Mouse (Mus musculus) limb, embryonic 13.5 days (tissue): ENCODE data around the gene Pamr1. TPM values are rescaled to one million over a fixed set of nuclear protein-coding genes. Genes with fewer than 3 reads are reported as not detected.

ENCODE experiments used
- ATAC-seq: fragments of 200-750 bp; cut with Nextera tagmentation; 2 replicates; pipeline ENCODE4 v1.8.0; 2017; ENCODE audit warnings: low read depth, moderate number of reproducible peaks, moderate TSS enrichment; ENCODE audit not compliant: low FRiP score
- H3K27ac ChIP-seq: fragments of 300-500 bp; sonication (generic); 2 replicates; pipeline ENCODE4 v1.5.1; 2015; ENCODE audit warnings: inconsistent platforms, mild to moderate bottlenecking, moderate library complexity
- H3K27me3 ChIP-seq: fragments of 300-500 bp; sonication (generic); 2 replicates; pipeline ENCODE4 v1.6.1; 2015; ENCODE audit warnings: mild to moderate bottlenecking, inconsistent platforms
- H3K36me3 ChIP-seq: fragments of 300-500 bp; sonication (generic); 2 replicates; pipeline ENCODE4 v1.6.1; 2015; ENCODE audit warnings: inconsistent platforms, mild to moderate bottlenecking, moderate library complexity
- H3K4me1 ChIP-seq: fragments of 300-500 bp; sonication (generic); 2 replicates; pipeline ENCODE4 v1.6.1; 2015; ENCODE audit warnings: inconsistent platforms
- H3K4me2 ChIP-seq: fragments of 300-500 bp; sonication (generic); replicated peaks from 2 replicates; pipeline ENCODE4 v1.6.1; 2015; ENCODE audit warnings: inconsistent platforms, mild to moderate bottlenecking, moderate library complexity
- H3K4me3 ChIP-seq: fragments of 300-500 bp; sonication (generic); 2 replicates; pipeline ENCODE4 v1.5.1; 2015; ENCODE audit warnings: moderate library complexity, mild to moderate bottlenecking, inconsistent platforms
- H3K9ac ChIP-seq: fragments of 300-500 bp; sonication (generic); 2 replicates; pipeline ENCODE4 v1.6.1; 2015; ENCODE audit warnings: mild to moderate bottlenecking, inconsistent platforms
- H3K9me3 ChIP-seq: fragments of 300-500 bp; sonication (generic); 2 replicates; pipeline ENCODE4 v1.6.1; 2016; ENCODE audit warnings: inconsistent platforms
- WGBS: fragments of 180-500 bp; shearing (Covaris S2); methylation state at CpG from one replicate; pipeline ENCODE4 v1.1.7; 2015; 5-methylcytosine and 5-hydroxymethylcytosine counted together
- polyA plus RNA-seq: library from polyadenylated mRNA; unstranded; fragments of >200 nt; fragmentation: Nextera tagmentation; extraction: Ambion mirVana; gene quantifications from 2 replicates; pipeline ENCODE4 v1.2.1, GENCODE M21; 2015

Pamr1 gene
- polyA plus RNA-seq, 1 experiment from 2014 or later: 58.4 TPM

GRCm38 (mm10) chr2:102616637-102617036, 66.8 kb downstream of the Pamr1 start:
- no peaks in the 10 kb centered on the region for H3K4me1 ChIP-seq
- no peaks in the 10 kb centered on the region for H3K9me3 ChIP-seq
- H3K27me3 ChIP-seq: no peaks in the 10 kb centered on the region
- no peak overlapping the region for H3K27ac ChIP-seq
- WGBS: 62% methylated on average over 2 of the region's 2 CpGs
- no peak overlapping the region for H3K9ac ChIP-seq
- no peaks in the 10 kb centered on the region for H3K36me3 ChIP-seq
- no peak overlapping the region for H3K4me3 ChIP-seq
- no peak overlapping the region for H3K4me2 ChIP-seq
- ATAC-seq: no peak

DNA sequence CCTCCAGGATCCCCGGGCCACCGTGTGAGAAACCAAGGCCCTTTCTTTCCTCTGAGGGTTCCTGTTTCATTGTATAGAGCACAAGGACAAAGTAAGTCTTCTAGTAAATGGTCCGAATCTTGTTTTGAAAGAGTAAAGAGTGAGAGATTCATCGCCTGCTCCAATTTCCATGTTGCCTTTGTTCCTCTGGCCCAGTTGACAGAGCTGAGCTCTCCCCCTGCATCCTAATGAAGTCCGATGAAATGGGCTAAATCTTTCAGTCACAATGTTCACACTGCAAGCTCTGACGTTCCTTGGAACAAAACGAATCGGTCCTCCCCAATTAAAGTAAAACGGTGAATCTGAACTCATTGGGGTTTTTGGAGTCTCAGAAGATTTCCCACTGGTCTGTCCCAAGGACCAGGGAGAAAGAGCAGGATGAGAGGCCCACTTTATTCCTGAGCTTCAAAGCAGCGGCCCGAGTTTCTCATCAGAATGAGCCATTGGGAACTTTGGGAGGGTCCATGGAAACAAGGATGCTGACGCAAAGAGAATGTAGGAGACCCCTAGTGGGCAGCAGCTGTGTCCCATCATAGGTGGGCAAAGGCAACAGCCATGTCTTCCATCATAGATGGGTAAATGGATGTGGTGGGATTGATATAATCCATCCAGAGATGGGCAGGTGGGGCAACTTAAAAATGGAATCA, 71.1 kb downstream of the Pamr1 start:
- Histone ChIP-seq H3K36me3 (no peaks in the 10 kb centered on the region), H3K4me1 (no peaks in the 10 kb centered on the region), H3K27ac (no peak overlapping the region), H3K4me2 (no peak overlapping the region), H3K27me3 (no peaks in the 10 kb centered on the region), H3K4me3 (no peak overlapping the region), H3K9ac (no peak overlapping the region), H3K9me3 (no peaks in the 10 kb centered on the region)
- ATAC-seq: no peak
- WGBS: 83% methylated on average over 12 of the region's 12 CpGs

- Histone ChIP-seq H3K9ac (no peak overlapping the region), H3K4me2 (no peak overlapping the region), H3K4me1 (no peaks in the 10 kb centered on the region), H3K9me3 (no peaks in the 10 kb centered on the region), H3K27ac (no peak overlapping the region), H3K27me3 (no peaks in the 10 kb centered on the region), H3K36me3 (no peaks in the 10 kb centered on the region), H3K4me3 (no peak overlapping the region)
- WGBS: 83% methylated on average over 5 of the region's 5 CpGs
- no peak for ATAC-seq
These were observed 72.4 kb downstream of the Pamr1 start for GRCm38 (mm10) chr2:102622176-102622575.

DNA sequence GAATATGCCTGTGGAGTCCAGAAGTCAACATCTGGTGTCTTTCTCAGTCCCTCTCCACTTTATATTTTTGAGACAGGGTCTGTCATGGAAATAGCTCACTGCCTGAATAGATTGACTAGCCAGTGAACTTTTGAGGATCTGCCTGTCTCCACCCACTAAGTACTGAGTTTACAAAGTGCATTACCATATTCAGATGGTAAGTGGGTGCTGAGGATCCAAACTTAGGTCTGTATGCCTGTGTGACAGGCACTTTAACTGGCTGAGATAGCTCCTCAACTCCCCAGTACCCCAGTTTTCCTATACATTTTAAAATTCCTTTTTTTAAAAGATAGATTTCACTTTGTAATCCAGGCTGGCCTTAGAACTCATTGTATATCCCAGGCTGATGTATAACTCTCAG, 73.1 kb downstream of the Pamr1 start:
- H3K27ac ChIP-seq: no peak overlapping the region
- ATAC-seq: no peak
- H3K36me3 ChIP-seq: no peaks in the 10 kb centered on the region
- H3K9me3 ChIP-seq: no peaks in the 10 kb centered on the region
- H3K9ac ChIP-seq: no peak overlapping the region
- H3K4me2 ChIP-seq: no peak overlapping the region
- no peak overlapping the region for H3K4me3 ChIP-seq
- H3K4me1 ChIP-seq: no peaks in the 10 kb centered on the region
- no peaks in the 10 kb centered on the region for H3K27me3 ChIP-seq

DNA sequence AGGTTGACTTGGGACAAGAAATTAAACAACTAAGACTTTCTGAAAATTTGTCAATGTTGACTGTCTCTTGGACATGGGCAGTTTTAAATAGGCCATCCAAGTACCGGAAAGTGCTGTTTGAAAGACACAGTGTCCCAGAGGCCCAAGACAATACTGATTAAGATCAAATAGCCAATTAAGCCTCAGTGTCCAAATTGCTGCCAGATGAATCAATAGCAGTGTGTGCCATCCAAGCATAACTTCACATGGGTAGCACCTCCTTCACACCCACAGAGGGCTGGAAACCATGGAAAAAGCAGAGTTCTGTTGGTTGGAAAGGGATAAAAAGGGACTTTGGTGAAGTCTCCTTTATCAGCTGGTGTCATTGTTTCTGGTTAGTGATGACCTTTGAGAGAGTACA, 74.7 kb downstream of the Pamr1 start:
- Histone ChIP-seq H3K27ac (no peak overlapping the region), H3K4me1 (no peaks in the 10 kb centered on the region), H3K27me3 (no peaks in the 10 kb centered on the region), H3K9ac (no peak overlapping the region), H3K4me2 (no peak overlapping the region), H3K36me3 (no peaks in the 10 kb centered on the region), H3K4me3 (no peak overlapping the region), H3K9me3 (no peaks in the 10 kb centered on the region)
- 88% methylated on average over 1 of the region's 1 CpGs for WGBS
- ATAC-seq: no peak

DNA sequence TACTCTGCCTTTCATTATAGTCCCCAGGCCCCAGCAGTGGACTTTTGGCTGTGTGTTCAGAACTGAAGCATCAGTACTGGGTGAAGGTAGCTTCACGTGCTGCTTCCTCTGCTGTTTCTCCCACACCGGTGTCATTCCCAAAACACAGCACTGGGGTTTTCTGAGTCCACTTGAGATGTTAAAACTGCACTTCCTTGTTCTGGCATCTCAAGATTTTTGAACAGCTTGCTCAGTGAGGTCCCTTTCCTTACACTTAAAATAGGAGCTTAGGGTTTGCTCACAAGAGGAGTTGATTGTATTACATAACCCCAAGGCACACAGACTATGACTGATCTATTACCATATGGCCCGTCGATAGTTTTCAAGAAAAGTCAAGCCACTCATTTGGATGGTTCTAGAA, 82.5 kb downstream of the Pamr1 start:
- Histone ChIP-seq H3K4me2 (no peak overlapping the region), H3K36me3 (no peaks in the 10 kb centered on the region), H3K4me1 (no peaks in the 10 kb centered on the region), H3K9me3 (no peaks in the 10 kb centered on the region), H3K27me3 (no peaks in the 10 kb centered on the region), H3K9ac (no peak overlapping the region), H3K4me3 (no peak overlapping the region), H3K27ac (no peak overlapping the region)
- ATAC-seq: no peak
- 91% methylated on average over 4 of the region's 4 CpGs for WGBS

DNA sequence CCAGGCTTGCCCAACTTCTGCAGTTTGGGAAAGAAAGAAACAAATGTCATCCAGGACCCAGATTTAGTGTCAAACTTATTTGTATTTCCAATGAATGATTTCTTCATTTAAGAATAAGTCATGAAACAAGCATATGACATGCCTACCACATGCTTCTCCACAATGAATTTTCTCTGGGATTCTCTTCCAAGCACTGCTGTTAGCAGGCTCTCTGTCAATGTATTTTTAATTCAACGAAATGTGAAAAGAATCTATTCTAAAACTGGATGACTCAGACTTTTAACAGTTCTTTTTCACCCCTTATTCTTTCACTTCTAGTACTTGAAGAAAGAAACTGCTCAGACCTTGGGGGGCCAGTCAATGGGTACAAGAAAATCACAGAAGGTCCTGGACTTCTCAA, 84.2 kb downstream of the Pamr1 start:
- no peak overlapping the region for H3K4me2 ChIP-seq
- H3K36me3 ChIP-seq: no peaks in the 10 kb centered on the region
- H3K4me3 ChIP-seq: no peak overlapping the region
- no peaks in the 10 kb centered on the region for H3K4me1 ChIP-seq
- 87% methylated on average over 1 of the region's 1 CpGs for WGBS
- no peak overlapping the region for H3K9ac ChIP-seq
- no peaks in the 10 kb centered on the region for H3K27me3 ChIP-seq
- no peak overlapping the region for H3K27ac ChIP-seq
- no peak for ATAC-seq
- H3K9me3 ChIP-seq: no peaks in the 10 kb centered on the region

DNA sequence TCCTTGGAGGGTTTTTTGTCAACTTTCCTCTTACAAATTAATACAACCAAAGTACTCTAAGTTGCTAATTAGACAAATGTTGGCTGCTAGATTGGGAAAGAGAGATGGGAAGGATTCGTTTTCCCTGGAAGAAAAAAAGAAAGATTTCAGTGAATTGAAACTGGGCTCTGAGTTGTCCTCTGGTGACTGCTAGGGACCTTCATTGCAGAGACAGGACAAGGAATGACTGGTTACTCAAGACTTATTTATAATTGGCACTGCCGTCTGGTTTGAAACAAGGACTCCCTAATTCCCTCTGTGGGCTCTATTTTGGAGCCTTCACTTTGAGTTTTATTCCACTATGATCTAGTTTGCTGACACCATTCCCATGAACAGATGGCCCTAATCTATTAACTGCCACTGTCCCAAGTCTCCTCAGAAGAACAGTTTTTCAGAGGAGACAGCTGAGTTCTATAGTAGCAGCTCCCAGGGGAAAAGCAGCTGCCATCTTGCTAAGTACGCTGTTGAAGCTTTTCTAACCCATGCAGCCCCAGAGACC, 85.8 kb downstream of the Pamr1 start:
- Histone ChIP-seq H3K4me2 (no peak overlapping the region), H3K9me3 (no peaks in the 10 kb centered on the region), H3K36me3 (peaks cover 1% of the 10 kb centered on the region; the same call in 1 of the 2 replicates), H3K27ac (no peak overlapping the region), H3K4me1 (no peaks in the 10 kb centered on the region), H3K27me3 (0 out of 2 replicates have a peak, but pooled peaks cover 2% of the 10 kb centered on the region), H3K4me3 (no peak overlapping the region), H3K9ac (no peak overlapping the region)
- ATAC-seq: no peak
- 67% methylated on average over 3 of the region's 3 CpGs for WGBS

- H3K36me3 ChIP-seq: peaks cover 4% of the 10 kb centered on the region; the same call in 1 of the 2 replicates
- no peaks in the 10 kb centered on the region for H3K9me3 ChIP-seq
- WGBS: 92% methylated on average over 7 of the region's 7 CpGs
- no peak overlapping the region for H3K9ac ChIP-seq
- H3K4me3 ChIP-seq: no peak overlapping the region
- no peak for ATAC-seq
- H3K4me2 ChIP-seq: no peak overlapping the region
- H3K27ac ChIP-seq: no peak overlapping the region
- H3K4me1 ChIP-seq: no peaks in the 10 kb centered on the region
- H3K27me3 ChIP-seq: 0 out of 2 replicates have a peak, but pooled peaks cover 2% of the 10 kb centered on the region
These were observed 86.3 kb downstream of the Pamr1 start for GRCm38 (mm10) chr2:102636116-102636600.

GRCm38 (mm10) chr2:102638140-102638539, 88.3 kb downstream of the Pamr1 start:
- Histone ChIP-seq H3K27me3 (0 out of 2 replicates have a peak, but pooled peaks cover 2% of the 10 kb centered on the region), H3K4me2 (no peak overlapping the region), H3K9me3 (no peaks in the 10 kb centered on the region), H3K4me3 (no peak overlapping the region), H3K9ac (no peak overlapping the region), H3K36me3 (peaks cover 14% of the 10 kb centered on the region), H3K27ac (no peak overlapping the region), H3K4me1 (no peaks in the 10 kb centered on the region)
- 57% methylated on average over 5 of the region's 5 CpGs for WGBS
- ATAC-seq: no peak

GRCm38 (mm10) chr2:102638690-102639089, 88.9 kb downstream of the Pamr1 start:
- peaks cover 15% of the 10 kb centered on the region for H3K36me3 ChIP-seq
- H3K9me3 ChIP-seq: no peaks in the 10 kb centered on the region
- no peaks in the 10 kb centered on the region for H3K4me1 ChIP-seq
- H3K9ac ChIP-seq: no peak overlapping the region
- 0 out of 2 replicates have a peak, but pooled peaks cover 2% of the 10 kb centered on the region for H3K27me3 ChIP-seq
- WGBS: 58% methylated on average over 2 of the region's 2 CpGs
- ATAC-seq: no peak
- H3K4me3 ChIP-seq: no peak overlapping the region
- no peak overlapping the region for H3K27ac ChIP-seq
- H3K4me2 ChIP-seq: no peak overlapping the region

GRCm38 (mm10) chr2:102648845-102649500, 99.2 kb downstream of the Pamr1 start:
- H3K4me3 ChIP-seq: no peak overlapping the region
- H3K9ac ChIP-seq: no peak overlapping the region
- H3K4me2 ChIP-seq: no peak overlapping the region
- no peak overlapping the region; the same call in 1 of the 2 replicates for H3K27ac ChIP-seq
- 71% methylated on average over 10 of the region's 10 CpGs for WGBS
- no peaks in the 10 kb centered on the region for H3K27me3 ChIP-seq
- H3K9me3 ChIP-seq: no peaks in the 10 kb centered on the region
- ATAC-seq: no peak
- no peaks in the 10 kb centered on the region for H3K36me3 ChIP-seq
- peaks cover 11% of the 10 kb centered on the region; the same call in 1 of the 2 replicates for H3K4me1 ChIP-seq
